Mouse (Mus musculus) MEL (cell line): ENCODE results near the gene Rapgef2. TPM values are rescaled to one million over a fixed set of nuclear protein-coding genes. Genes with fewer than 3 reads are reported as not detected.
A peak's percentile ranks its signal among the peaks of the same experiment; 100 is the strongest.

ENCODE experiments used
- DNase-seq: peaks from one replicate; pipeline ENCODE4 v3.0.0; 2011; ENCODE audit warnings: low read depth, low spot score
- H3K27ac ChIP-seq: 2 replicates; pipeline ENCODE4 v1.5.1; 2012; ENCODE audit warnings: low read depth, mild to moderate bottlenecking, control low read depth, low read length, moderate library complexity; ENCODE audit not compliant: control insufficient read depth
- H3K27me3 ChIP-seq, 2 experiments: fragments of 150-350 bp in 1 of 2; sonication (generic) in 1 of 2; 2 replicates each; pipeline ENCODE4 v1.6.1; 2012; ENCODE audit warnings: low read length in 2 of 2, mild to moderate bottlenecking in 2 of 2, improper control_type of control experiment in 1 of 2, moderate library complexity in 1 of 2; ENCODE audit not compliant: insufficient read depth in 2 of 2, control insufficient read depth in 1 of 2
- H3K36me3 ChIP-seq, 2 experiments: 2 replicates each; pipeline ENCODE4 v1.6.1; 2012 to 2014; ENCODE audit warnings: low read length in 2 of 2, improper control_type of control experiment in 1 of 2, inconsistent platforms in 1 of 2, mild to moderate bottlenecking in 1 of 2; ENCODE audit not compliant: insufficient read depth in 2 of 2, control insufficient read depth in 1 of 2
- H3K4me1 ChIP-seq, 2 experiments: fragments of 150-350 bp in 1 of 2; sonication (generic) in 1 of 2; 2 replicates each; pipeline ENCODE4 v1.6.1; 2012; ENCODE audit warnings: low read length in 2 of 2, improper control_type of control experiment in 1 of 2, mild to moderate bottlenecking in 1 of 2; ENCODE audit not compliant: insufficient read depth in 2 of 2, control insufficient read depth in 1 of 2
- H3K4me3 ChIP-seq, 2 experiments: fragments of 150-350 bp in 1 of 2; sonication (generic) in 1 of 2; 2 replicates each; pipeline ENCODE4 v1.5.1; 2012; ENCODE audit warnings: low read depth in 2 of 2, low read length in 2 of 2, mild to moderate bottlenecking in 2 of 2, moderate library complexity in 2 of 2, control low read depth in 1 of 2, improper control_type of control experiment in 1 of 2; ENCODE audit not compliant: control insufficient read depth in 1 of 2, insufficient read depth in 1 of 2
- H3K79me2 ChIP-seq: 2 replicates; pipeline ENCODE4 v1.6.1; 2012; ENCODE audit warnings: mild to moderate bottlenecking, low read length, moderate library complexity; ENCODE audit not compliant: control insufficient read depth, poor library complexity, insufficient read depth
- H3K9ac ChIP-seq: 2 replicates; pipeline ENCODE4 v1.6.1; 2012; ENCODE audit warnings: low read depth, mild to moderate bottlenecking, control low read depth, low read length, moderate library complexity; ENCODE audit not compliant: control insufficient read depth, poor library complexity, severe bottlenecking
- H3K9me3 ChIP-seq: fragments of 150-350 bp; sonication (generic); replicated peaks from 2 replicates; pipeline ENCODE4 v1.6.1; 2012; ENCODE audit warnings: mild to moderate bottlenecking, low read length, improper control_type of control experiment, moderate library complexity; ENCODE audit not compliant: insufficient read depth
- BHLHE40 ChIP-seq: IDR thresholded peaks from 2 replicates; pipeline ENCODE4 v1.6.1; 2012; ENCODE audit warnings: low read depth, mild to moderate bottlenecking, inconsistent platforms, low read length, improper control_type of control experiment, borderline replicate concordance
- CHD1 ChIP-seq: IDR thresholded peaks from 2 replicates; pipeline ENCODE4 v1.6.1; 2012; ENCODE audit warnings: low read depth, mild to moderate bottlenecking, inconsistent platforms, low read length, improper control_type of control experiment
- CHD2 ChIP-seq: IDR thresholded peaks from 2 replicates; pipeline ENCODE4 v1.6.1; 2011; ENCODE audit warnings: low read length, improper control_type of control experiment
- CTCF ChIP-seq, 3 experiments: IDR thresholded peaks in 2 of 3; conservative IDR thresholded peaks in 1 of 3; 2 replicates each; pipeline ENCODE4 v1.5.1; 2011 to 2012; ENCODE audit warnings: low read length in 3 of 3, low read depth in 2 of 3, mild to moderate bottlenecking in 2 of 3, improper control_type of control experiment in 1 of 3, inconsistent platforms in 1 of 3, mixed read lengths in 1 of 3, moderate library complexity in 1 of 3; ENCODE audit not compliant: control insufficient read depth in 1 of 3, insufficient read depth in 1 of 3, poor library complexity in 1 of 3, severe bottlenecking in 1 of 3
- E2F4 ChIP-seq: IDR thresholded peaks from 2 replicates; pipeline ENCODE4 v1.6.1; 2011; ENCODE audit warnings: low read depth, low read length, improper control_type of control experiment, borderline replicate concordance
- ELF1 ChIP-seq: IDR thresholded peaks from 2 replicates; pipeline ENCODE4 v1.6.1; 2014; ENCODE audit warnings: low read depth, mild to moderate bottlenecking, inconsistent platforms, low read length, improper control_type of control experiment, moderate library complexity
- EP300 ChIP-seq, 2 experiments: IDR thresholded peaks; 2 replicates each; pipeline ENCODE4 v1.6.1; 2011; ENCODE audit warnings: improper control_type of control experiment in 2 of 2, low read length in 2 of 2, low read depth in 1 of 2, mild to moderate bottlenecking in 1 of 2
- ETS1 ChIP-seq: IDR thresholded peaks from 2 replicates; pipeline ENCODE4 v1.6.1; 2012; ENCODE audit warnings: low read depth, mild to moderate bottlenecking, inconsistent platforms, low read length, improper control_type of control experiment, moderate library complexity
- GABPA ChIP-seq: IDR thresholded peaks from 2 replicates; pipeline ENCODE4 v1.6.1; 2012; ENCODE audit warnings: low read depth, mild to moderate bottlenecking, inconsistent platforms, low read length, improper control_type of control experiment, moderate library complexity
- GATA1 ChIP-seq: IDR thresholded peaks from 2 replicates; pipeline ENCODE4 v1.6.1; 2011; ENCODE audit warnings: low read depth, low read length, improper control_type of control experiment
- HCFC1 ChIP-seq: IDR thresholded peaks from 2 replicates; pipeline ENCODE4 v1.6.1; 2012; ENCODE audit warnings: low read depth, mild to moderate bottlenecking, inconsistent platforms, low read length, improper control_type of control experiment, moderate library complexity
- JUND ChIP-seq: IDR thresholded peaks from 2 replicates; pipeline ENCODE4 v1.6.1; 2011; ENCODE audit warnings: low read depth, mild to moderate bottlenecking, improper control_type of control experiment, low read length
- KAT2A ChIP-seq: conservative IDR thresholded peaks from 2 replicates; pipeline ENCODE4 v1.6.1; 2012; ENCODE audit warnings: low read depth, low read length, improper control_type of control experiment, inconsistent platforms
- MAFK ChIP-seq: IDR thresholded peaks from 2 replicates; pipeline ENCODE4 v1.6.1; 2011; ENCODE audit warnings: low read depth, mild to moderate bottlenecking, low read length, improper control_type of control experiment, borderline replicate concordance
- MAX ChIP-seq: IDR thresholded peaks from 2 replicates; pipeline ENCODE4 v1.6.1; 2011; ENCODE audit warnings: low read length, improper control_type of control experiment
- MAZ ChIP-seq: IDR thresholded peaks from 2 replicates; pipeline ENCODE4 v1.6.1; 2012; ENCODE audit warnings: low read depth, mild to moderate bottlenecking, inconsistent platforms, low read length, improper control_type of control experiment
- MEF2A ChIP-seq: IDR thresholded peaks from 2 replicates; pipeline ENCODE4 v1.6.1; 2014; ENCODE audit warnings: low read depth, mild to moderate bottlenecking, inconsistent platforms, low read length, improper control_type of control experiment; ENCODE audit not compliant: poor library complexity, insufficient replicate concordance, severe bottlenecking; ENCODE audit errors: extremely low read depth
- MXI1 ChIP-seq: IDR thresholded peaks from 2 replicates; pipeline ENCODE4 v1.6.1; 2011; ENCODE audit warnings: mild to moderate bottlenecking, low read depth, low read length, improper control_type of control experiment
- MYB ChIP-seq: IDR thresholded peaks from 2 replicates; pipeline ENCODE4 v1.6.1; 2011; ENCODE audit warnings: mild to moderate bottlenecking, low read depth, low read length, improper control_type of control experiment
- MYC ChIP-seq: IDR thresholded peaks from 2 replicates; pipeline ENCODE4 v1.6.1; 2011; ENCODE audit warnings: low read depth, mild to moderate bottlenecking, low read length, improper control_type of control experiment, moderate library complexity
- NELFE ChIP-seq: IDR thresholded peaks from 2 replicates; pipeline ENCODE4 v1.6.1; 2011; ENCODE audit warnings: low read depth, low read length, improper control_type of control experiment
- NRF1 ChIP-seq: IDR thresholded peaks from 2 replicates; pipeline ENCODE4 v1.6.1; 2014; ENCODE audit warnings: low read depth, mild to moderate bottlenecking, inconsistent platforms, low read length, improper control_type of control experiment, moderate library complexity; ENCODE audit not compliant: poor library complexity, insufficient read depth, severe bottlenecking
- POLR2A ChIP-seq, 2 experiments: IDR thresholded peaks; 2 replicates each; pipeline ENCODE4 v1.6.1; 2011 to 2012; ENCODE audit warnings: low read length in 2 of 2, mild to moderate bottlenecking in 2 of 2, control low read depth in 1 of 2, improper control_type of control experiment in 1 of 2, low read depth in 1 of 2, moderate library complexity in 1 of 2; ENCODE audit not compliant: control insufficient read depth in 1 of 2, insufficient read depth in 1 of 2, poor library complexity in 1 of 2
- POLR2AphosphoS2 ChIP-seq: IDR thresholded peaks from 2 replicates; pipeline ENCODE4 v1.6.1; 2011; ENCODE audit warnings: low read length, improper control_type of control experiment
- POLR2AphosphoS5 ChIP-seq: IDR thresholded peaks from 2 replicates; pipeline ENCODE4 v1.6.1; 2012; ENCODE audit warnings: low read depth, borderline replicate concordance, mild to moderate bottlenecking, inconsistent platforms, low read length, moderate library complexity, mixed read lengths
- RAD21 ChIP-seq: IDR thresholded peaks from 2 replicates; pipeline ENCODE4 v1.6.1; 2011; ENCODE audit warnings: mild to moderate bottlenecking, low read depth, low read length, improper control_type of control experiment
- RCOR1 ChIP-seq: IDR thresholded peaks from 2 replicates; pipeline ENCODE4 v1.6.1; 2012; ENCODE audit warnings: low read depth, mild to moderate bottlenecking, inconsistent platforms, low read length, improper control_type of control experiment
- SIN3A ChIP-seq: IDR thresholded peaks from 2 replicates; pipeline ENCODE4 v1.6.1; 2012; ENCODE audit warnings: low read length, improper control_type of control experiment, inconsistent platforms
- SMC3 ChIP-seq: IDR thresholded peaks from 2 replicates; pipeline ENCODE4 v1.6.1; 2011; ENCODE audit warnings: low read depth, low read length, improper control_type of control experiment
- TAL1 ChIP-seq: IDR thresholded peaks from 2 replicates; pipeline ENCODE4 v1.6.1; 2012; ENCODE audit warnings: mild to moderate bottlenecking, inconsistent platforms, low read length, moderate library complexity, mixed read lengths
- TBP ChIP-seq: IDR thresholded peaks from 2 replicates; pipeline ENCODE4 v1.8.0; 2011; ENCODE audit warnings: low read depth, low read length, improper control_type of control experiment
- TCF12 ChIP-seq: IDR thresholded peaks from 2 replicates; pipeline ENCODE4 v1.6.1; 2014; ENCODE audit warnings: low read depth, mild to moderate bottlenecking, inconsistent platforms, low read length, improper control_type of control experiment, moderate library complexity
- UBTF ChIP-seq: IDR thresholded peaks from 2 replicates; pipeline ENCODE4 v1.6.1; 2012; ENCODE audit warnings: low read depth, mild to moderate bottlenecking, inconsistent platforms, low read length, improper control_type of control experiment, moderate library complexity, borderline replicate concordance; ENCODE audit not compliant: insufficient read depth
- USF1 ChIP-seq: IDR thresholded peaks from 2 replicates; pipeline ENCODE4 v1.6.1; 2014; ENCODE audit warnings: low read depth, mild to moderate bottlenecking, inconsistent platforms, low read length, improper control_type of control experiment, moderate library complexity
- USF2 ChIP-seq, 2 experiments: IDR thresholded peaks; 2 replicates each; pipeline ENCODE4 v1.6.1; 2011 to 2012; ENCODE audit warnings: improper control_type of control experiment in 2 of 2, low read length in 2 of 2, borderline replicate concordance in 1 of 2, inconsistent platforms in 1 of 2, low read depth in 1 of 2, mild to moderate bottlenecking in 1 of 2; ENCODE audit not compliant: insufficient read depth in 1 of 2
- ZKSCAN1 ChIP-seq: IDR thresholded peaks from 2 replicates; pipeline ENCODE4 v1.6.1; 2012; ENCODE audit warnings: low read depth, mild to moderate bottlenecking, inconsistent platforms, low read length, improper control_type of control experiment, moderate library complexity
- ZMIZ1 ChIP-seq: IDR thresholded peaks from 2 replicates; pipeline ENCODE4 v1.6.1; 2012; ENCODE audit warnings: low read depth, mild to moderate bottlenecking, inconsistent platforms, low read length, improper control_type of control experiment, moderate library complexity
- ZNF384 ChIP-seq: IDR thresholded peaks from 2 replicates; pipeline ENCODE4 v1.6.1; 2012; ENCODE audit warnings: low read depth, mild to moderate bottlenecking, inconsistent platforms, low read length, improper control_type of control experiment
- polyA plus RNA-seq, 2 experiments: library from polyadenylated mRNA; stranded (reverse) in 1 of 2; unstranded in 1 of 2; fragments of >175 nt in 1 of 2; fragments of >200 nt in 1 of 2; gene quantifications; 2 replicates each; pipeline versions ENCODE4 v1.2.1 to v1.2.4; 2012; ENCODE audit warnings: low replicate concordance in 2 of 2, low read depth in 1 of 2; ENCODE audit not compliant: insufficient read length in 2 of 2, insufficient read depth in 1 of 2, missing spikeins in 1 of 2
- total RNA-seq: library from RNA; depleted of rRNA; stranded (reverse); fragments of 300-350 nt; gene quantifications from 2 replicates; pipeline ENCODE4 v1.2.3, GENCODE M21; 2012

Rapgef2 gene
- total and polyA plus RNA-seq, 3 experiments, result 4.2 to 4.6 TPM; not detected in 1

DNA sequence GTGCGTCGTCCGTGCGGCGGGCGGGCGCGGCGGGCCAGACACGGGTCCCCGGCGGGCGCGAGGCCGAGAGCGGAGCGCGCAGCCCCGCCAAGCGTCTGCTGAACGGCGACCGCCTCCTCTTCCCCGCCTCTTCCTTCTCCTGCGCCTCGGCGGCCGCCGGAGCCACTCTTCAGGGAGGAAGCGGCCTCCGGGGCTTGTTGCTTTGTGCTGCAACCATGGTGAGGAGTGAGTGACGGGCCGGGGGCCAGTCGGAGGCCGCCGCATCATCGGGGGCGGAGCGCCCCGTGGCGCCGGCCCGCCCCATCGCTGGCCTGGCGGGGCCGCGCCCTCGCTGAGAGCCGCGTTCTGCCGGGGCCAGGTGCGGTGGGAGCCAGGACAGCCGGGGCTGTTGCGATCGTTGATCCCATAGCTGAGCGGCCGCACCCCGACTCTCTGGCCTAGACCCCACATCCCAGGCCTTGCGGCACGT, 825 bp upstream of the Rapgef2 start:
- H3K4me1 ChIP-seq, result peaks cover 3 to 22% of the 10 kb centered on the region in 2 experiments

GRCm38 (mm10) chr3:79286031-79286375, 314 bp downstream of the Rapgef2 start:
- Histone ChIP-seq H3K9ac (peak overlapping the region; percentile 80), H3K36me3 (peaks cover 0 to 30% of the 10 kb centered on the region in 2 experiments; a peak in 2 of 4 replicates), H3K27ac (no peak overlapping the region), H3K79me2 (peaks cover 19% of the 10 kb centered on the region), H3K27me3 (0 out of 4 replicates have a peak, but pooled peaks cover 0 to under 1% of the 10 kb centered on the region in 2 experiments), H3K9me3 (no peaks in the 10 kb centered on the region), H3K4me1 (peaks cover 3 to 22% of the 10 kb centered on the region in 2 experiments), H3K4me3 (peak overlapping the region; percentile 86 to 92)
- no peak for TF ChIP-seq MAFK
- TF ChIP-seq EP300 (IDR thresholded peaks at IDR 0.05; ENCODE audit: low read depth in 1 of 2, low read length in 2 of 2), result no peak
- TF ChIP-seq USF1, result no peak
- TF ChIP-seq POLR2AphosphoS2, result no peak
- TF ChIP-seq CTCF (IDR thresholded peaks at IDR 0.05 in 2 of 3, conservative IDR thresholded peaks at IDR 0.05 in 1 of 3; ENCODE audit: control insufficient read depth in 1 of 3, insufficient read depth in 1 of 3, low read depth in 2 of 3, low read length in 3 of 3, poor library complexity in 1 of 3, severe bottlenecking in 1 of 3), result no peak
- no peak for TF ChIP-seq MYB
- no peak for TF ChIP-seq CHD1
- no peak for TF ChIP-seq E2F4
- TF ChIP-seq ELF1, result no peak
- TF ChIP-seq HCFC1, result no peak
- no peak for TF ChIP-seq POLR2AphosphoS5
- no peak for TF ChIP-seq ZNF384
- TF ChIP-seq MAZ, result no peak
- peak; percentile 53 for DNase-seq

More for the DNA sequence above, 825 bp upstream of the Rapgef2 start:
- Histone ChIP-seq H3K27ac (peak overlapping the region; percentile 2; the same call in 1 of the 2 replicates), H3K27me3 (0 out of 4 replicates have a peak, but pooled peaks cover 0 to 3% of the 10 kb centered on the region in 2 experiments), H3K4me3 (peak overlapping the region; percentile 86 to 92), H3K9ac (peak overlapping the region; percentile 80), H3K36me3 (peaks cover 0 to 30% of the 10 kb centered on the region in 2 experiments; a peak in 2 of 4 replicates), H3K9me3 (no peaks in the 10 kb centered on the region), H3K79me2 (peaks cover 13% of the 10 kb centered on the region)
- peak; percentile 92 for DNase-seq
- TF ChIP-seq ELF1 (peak; percentile 61), EP300 (IDR thresholded peaks at IDR 0.05; ENCODE audit: low read depth in 1 of 2, low read length in 2 of 2) (no peak), CHD2 (no peak), MEF2A (no peak), KAT2A (no peak), ZNF384 (no peak), TAL1 (no peak), USF1 (no peak), E2F4 (no peak), POLR2AphosphoS2 (no peak), HCFC1 (peak; percentile 72), BHLHE40 (no peak), ZKSCAN1 (no peak), TBP (no peak), MYC (no peak), ETS1 (no peak), NELFE (peak; percentile 58), JUND (no peak), GATA1 (no peak), POLR2AphosphoS5 (no peak), MXI1 (peak; percentile 75; the same call in 1 of the 2 replicates), NRF1 (no peak; the same call in 1 of the 2 replicates), SMC3 (no peak), POLR2A (IDR thresholded peaks at IDR 0.05; ENCODE audit: control insufficient read depth in 1 of 2, insufficient read depth in 1 of 2, low read depth in 1 of 2, low read length in 2 of 2, poor library complexity in 1 of 2) (peak; percentile 50 to 58; a peak in 1 of 4 replicates), CTCF (IDR thresholded peaks at IDR 0.05 in 2 of 3, conservative IDR thresholded peaks at IDR 0.05 in 1 of 3; ENCODE audit: control insufficient read depth in 1 of 3, insufficient read depth in 1 of 3, low read depth in 2 of 3, low read length in 3 of 3, poor library complexity in 1 of 3, severe bottlenecking in 1 of 3) (no peak), USF2 (IDR thresholded peaks at IDR 0.05; ENCODE audit: borderline replicate concordance in 1 of 2, insufficient read depth in 1 of 2, low read depth in 1 of 2, low read length in 2 of 2) (no peak), UBTF (no peak), GABPA (no peak), TCF12 (peak; percentile 37; the same call in 1 of the 2 replicates), SIN3A (peak; percentile 74), CHD1 (no peak), MAFK (no peak), RCOR1 (no peak), MAX (no peak), RAD21 (no peak), MAZ (no peak), ZMIZ1 (0 out of 2 replicates have a peak, but pooled peaks have one; percentile 45)
